Mouse (Mus musculus): ENCODE measurements at regions not wholly inside any gene's neighbourhood (a gene's known extent, or its start where the extent isn't known, plus 50 kb on each side); places are given as distances from the start of the nearest gene placed in this dataset.

- TF ChIP-seq EP300 (IDR thresholded peaks at IDR 0.05; ENCODE audit: low read depth), result no peak
- no peak for TF ChIP-seq CTCF (IDR thresholded peaks at IDR 0.05; ENCODE audit: low read depth)
Observed at GRCm38 (mm10) chr4:5441339-5442019, 648.3 kb upstream of the Impad1 start.

All from liver, embryonic 14.5 days (tissue).